Mouse (Mus musculus) intestine, postnatal 0 days (tissue): Measurements from ENCODE around the gene Specc1. TPM values are rescaled to one million over a fixed set of nuclear protein-coding genes. Genes with fewer than 3 reads are reported as not detected.

Source experiments
- ATAC-seq: fragments of 200-750 bp; cut with Nextera tagmentation; 2 replicates; pipeline ENCODE4 v1.8.0; 2017; ENCODE audit warnings: mild to moderate bottlenecking, moderate TSS enrichment, moderate library complexity
- H3K27ac ChIP-seq: fragments of 300-500 bp; sonication (generic); 2 replicates; pipeline ENCODE4 v1.5.1; 2014; ENCODE audit warnings: mild to moderate bottlenecking, low read depth, low read length, moderate library complexity
- H3K27me3 ChIP-seq: fragments of 300-500 bp; sonication (generic); replicated peaks from 2 replicates; pipeline ENCODE4 v1.6.1; 2014; ENCODE audit warnings: low read length, mixed read lengths; ENCODE audit not compliant: control insufficient read depth, insufficient read depth
- H3K36me3 ChIP-seq: fragments of 300-500 bp; sonication (generic); 2 replicates; pipeline ENCODE4 v1.6.1; 2014; ENCODE audit warnings: mild to moderate bottlenecking, moderate library complexity; ENCODE audit not compliant: control insufficient read depth, insufficient read depth
- H3K4me1 ChIP-seq: fragments of 300-500 bp; sonication (generic); replicated peaks from 2 replicates; pipeline ENCODE4 v1.6.1; 2014; ENCODE audit warnings: antibody characterized with exemption, low read length, mixed read lengths; ENCODE audit not compliant: control insufficient read depth, insufficient read depth
- H3K4me2 ChIP-seq: fragments of 300-500 bp; sonication (generic); replicated peaks from 2 replicates; pipeline ENCODE4 v1.6.1; 2014; ENCODE audit warnings: low read depth, mild to moderate bottlenecking, moderate library complexity
- H3K4me3 ChIP-seq: fragments of 300-500 bp; sonication (generic); 2 replicates; pipeline ENCODE4 v1.5.1; 2014; ENCODE audit warnings: low read depth, low read length
- H3K9ac ChIP-seq: fragments of 300-500 bp; sonication (generic); 2 replicates; pipeline ENCODE4 v1.6.1; 2014; ENCODE audit warnings: mild to moderate bottlenecking, low read depth, low read length
- H3K9me3 ChIP-seq: fragments of 300-500 bp; sonication (generic); 2 replicates; pipeline ENCODE4 v1.6.1; 2016; ENCODE audit warnings: mixed run types; ENCODE audit not compliant: control insufficient read depth
- CTCF ChIP-seq: sonication (generic); IDR thresholded peaks from 2 replicates; pipeline ENCODE4 v1.5.1; 2016; ENCODE audit warnings: low read depth, mild to moderate bottlenecking, control low read depth, antibody characterized with exemption, moderate library complexity
- WGBS: fragments of 180-500 bp; shearing (Covaris S2); extraction: QIAGEN DNeasy Blood & Tissue Kit; methylation state at CpG from one replicate; pipeline ENCODE4 v1.1.7; 2014; 5-methylcytosine and 5-hydroxymethylcytosine counted together
- polyA plus RNA-seq: library from polyadenylated mRNA; unstranded; fragments of >200 nt; fragmentation: Nextera tagmentation; extraction: Ambion mirVana; gene quantifications from 2 replicates; pipeline ENCODE4 v1.2.1, GENCODE M21; 2015

Specc1 gene
- polyA plus RNA-seq, 1 experiment from 2014 or later = 10.3 TPM

DNA sequence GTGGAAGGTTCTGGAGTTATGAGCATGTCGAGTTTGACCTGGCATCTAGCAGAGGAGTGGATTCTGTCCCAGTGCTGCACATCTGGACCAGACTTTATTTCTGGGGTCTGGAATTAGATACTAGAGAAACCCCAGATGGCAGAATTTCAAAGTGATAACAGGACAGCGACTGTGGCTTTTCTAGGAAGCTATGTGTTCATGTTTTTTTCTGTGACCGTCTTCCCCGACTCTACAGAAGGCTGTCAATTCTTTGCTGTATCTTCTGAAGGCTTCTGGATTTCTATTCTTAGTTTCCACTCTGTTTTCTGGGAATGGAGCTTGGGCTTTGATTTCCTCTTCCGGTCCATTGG is 49.3 kb downstream of the Specc1 start:
- no peak overlapping the region for H3K4me3 ChIP-seq
- H3K27me3 ChIP-seq = no peaks in the 10 kb centered on the region
- no peak overlapping the region; the same call in 1 of the 2 replicates for H3K9ac ChIP-seq
- 0 out of 2 replicates have a peak, but pooled peaks cover 2% of the 10 kb centered on the region for H3K4me1 ChIP-seq
- H3K4me2 ChIP-seq = 0 out of 2 replicates have a peak overlapping the region, but pooled peaks have one; percentile 30
- H3K27ac ChIP-seq = no peak overlapping the region
- no peak for ATAC-seq
- no peaks in the 10 kb centered on the region for H3K9me3 ChIP-seq
- no peak for TF ChIP-seq CTCF
- no peaks in the 10 kb centered on the region for H3K36me3 ChIP-seq
- WGBS = 65% methylated on average over 5 of the region's 5 CpGs

DNA sequence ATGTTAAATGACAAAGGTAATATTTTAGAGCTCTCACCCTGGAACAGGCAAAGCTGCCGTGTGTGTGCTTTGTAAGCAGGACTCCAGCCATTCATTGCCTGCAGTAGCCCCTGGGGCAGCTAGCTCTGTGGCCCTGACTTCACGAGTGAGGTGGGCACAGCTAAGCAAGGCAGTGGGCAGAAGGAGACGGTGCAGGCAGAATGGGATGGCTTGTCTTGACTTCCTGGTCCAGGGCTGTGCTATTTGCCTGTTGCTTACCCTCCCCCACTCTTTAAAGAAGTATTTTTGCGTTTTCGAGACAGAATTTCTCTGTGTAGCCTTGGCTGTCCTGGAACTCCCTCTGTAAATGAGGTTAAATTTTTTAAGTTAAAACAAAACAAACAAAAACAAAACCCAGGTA is 50.1 kb downstream of the Specc1 start:
- no peak for ATAC-seq
- no peak for TF ChIP-seq CTCF
- H3K27ac ChIP-seq = no peak overlapping the region
- 58% methylated on average over 5 of the region's 5 CpGs for WGBS
- no peaks in the 10 kb centered on the region for H3K27me3 ChIP-seq
- 0 out of 2 replicates have a peak overlapping the region, but pooled peaks have one; percentile 30 for H3K4me2 ChIP-seq
- no peak overlapping the region for H3K9ac ChIP-seq
- H3K9me3 ChIP-seq = no peaks in the 10 kb centered on the region
- H3K4me1 ChIP-seq = 0 out of 2 replicates have a peak, but pooled peaks cover 2% of the 10 kb centered on the region
- no peak overlapping the region for H3K4me3 ChIP-seq
- H3K36me3 ChIP-seq = no peaks in the 10 kb centered on the region

DNA sequence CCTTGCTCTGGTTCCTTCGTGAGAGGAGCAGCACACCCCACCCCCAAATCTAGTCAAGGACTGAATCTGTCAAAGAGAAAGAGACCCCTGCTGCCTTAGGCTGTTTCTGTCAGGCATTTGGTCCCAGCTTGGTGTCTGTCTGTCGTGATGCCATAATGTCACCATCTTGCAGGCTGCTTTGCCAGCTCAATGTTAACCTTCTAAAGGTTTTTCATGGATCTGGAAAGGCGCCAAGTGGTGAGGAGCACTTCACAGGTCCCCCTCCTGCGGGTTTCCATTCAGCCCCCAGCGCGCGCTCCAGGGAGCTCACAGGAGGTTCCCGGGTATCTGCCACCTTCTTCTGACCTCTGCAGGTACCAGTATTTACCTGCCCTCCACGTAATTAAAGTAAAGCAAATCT is 51.4 kb downstream of the Specc1 start:
- no peaks in the 10 kb centered on the region for H3K27me3 ChIP-seq
- 0 out of 2 replicates have a peak, but pooled peaks cover 2% of the 10 kb centered on the region for H3K4me1 ChIP-seq
- no peak overlapping the region for H3K27ac ChIP-seq
- TF ChIP-seq CTCF = no peak
- no peak overlapping the region for H3K9ac ChIP-seq
- no peak overlapping the region for H3K4me2 ChIP-seq
- no peaks in the 10 kb centered on the region for H3K36me3 ChIP-seq
- WGBS = 39% methylated on average over 9 of the region's 9 CpGs
- H3K9me3 ChIP-seq = no peaks in the 10 kb centered on the region
- no peak for ATAC-seq
- H3K4me3 ChIP-seq = no peak overlapping the region

DNA sequence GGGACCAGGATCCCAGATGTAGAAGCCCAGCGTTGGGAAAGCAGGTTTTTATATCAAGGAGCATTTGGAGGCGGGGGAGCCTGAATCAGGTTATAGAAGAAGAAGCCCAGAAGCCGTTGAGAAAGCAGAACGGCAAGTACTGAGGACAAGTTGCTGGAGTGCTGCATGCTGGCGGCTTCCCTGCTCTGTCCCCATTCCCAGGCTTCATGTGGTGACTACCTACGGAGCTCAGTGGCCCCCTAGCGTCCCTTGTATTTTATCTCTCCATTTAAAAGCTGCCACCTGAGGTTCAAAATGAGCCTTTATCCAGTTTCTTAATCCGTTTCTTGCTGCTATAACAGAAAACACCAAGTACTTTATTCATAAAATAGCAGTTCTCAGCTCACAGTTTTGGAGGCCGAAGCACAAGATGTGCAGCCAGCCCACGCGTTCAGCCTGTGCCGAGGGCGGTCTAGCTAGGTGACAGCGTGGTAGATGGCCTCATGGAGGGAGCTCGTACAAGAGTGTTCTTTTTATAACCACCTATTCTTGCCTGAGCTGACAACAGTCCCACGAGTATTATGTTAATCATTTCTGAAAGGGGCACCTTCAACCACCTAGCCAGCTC is 54.2 kb downstream of the Specc1 start:
- ATAC-seq = no peak
- no peaks in the 10 kb centered on the region for H3K27me3 ChIP-seq
- no peak overlapping the region for H3K27ac ChIP-seq
- H3K36me3 ChIP-seq = no peaks in the 10 kb centered on the region
- no peak overlapping the region for H3K9ac ChIP-seq
- no peak overlapping the region for H3K4me3 ChIP-seq
- H3K9me3 ChIP-seq = no peaks in the 10 kb centered on the region
- peak; percentile 36 for TF ChIP-seq CTCF
- WGBS = 62% methylated on average over 16 of the region's 16 CpGs
- H3K4me1 ChIP-seq = 0 out of 2 replicates have a peak, but pooled peaks cover 2% of the 10 kb centered on the region
- H3K4me2 ChIP-seq = no peak overlapping the region

DNA sequence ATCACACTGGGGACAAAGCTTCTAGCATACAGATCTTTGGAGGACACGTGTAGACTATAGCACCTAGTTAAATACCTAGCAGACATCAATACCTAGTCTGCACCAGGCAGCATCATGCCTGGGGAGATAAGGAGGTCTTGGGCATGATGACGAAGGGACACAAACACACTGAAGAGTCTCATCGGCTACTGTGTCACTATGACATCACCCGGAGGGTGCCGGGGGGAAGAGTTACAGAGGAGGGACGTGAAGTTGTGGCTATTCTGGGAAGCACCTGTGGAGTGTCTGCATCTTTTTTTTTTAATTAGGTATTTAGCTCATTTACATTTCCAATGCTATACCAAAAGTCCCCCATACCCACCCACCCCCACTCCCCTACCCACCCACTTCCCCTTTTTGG is 55.5 kb downstream of the Specc1 start:
- no peak overlapping the region for H3K27ac ChIP-seq
- no peak for ATAC-seq
- 89% methylated on average over 6 of the region's 6 CpGs for WGBS
- TF ChIP-seq CTCF = no peak
- H3K4me3 ChIP-seq = no peak overlapping the region
- no peak overlapping the region for H3K9ac ChIP-seq
- no peaks in the 10 kb centered on the region for H3K9me3 ChIP-seq
- H3K4me1 ChIP-seq = no peaks in the 10 kb centered on the region
- H3K4me2 ChIP-seq = no peak overlapping the region
- no peaks in the 10 kb centered on the region for H3K36me3 ChIP-seq
- no peaks in the 10 kb centered on the region for H3K27me3 ChIP-seq

DNA sequence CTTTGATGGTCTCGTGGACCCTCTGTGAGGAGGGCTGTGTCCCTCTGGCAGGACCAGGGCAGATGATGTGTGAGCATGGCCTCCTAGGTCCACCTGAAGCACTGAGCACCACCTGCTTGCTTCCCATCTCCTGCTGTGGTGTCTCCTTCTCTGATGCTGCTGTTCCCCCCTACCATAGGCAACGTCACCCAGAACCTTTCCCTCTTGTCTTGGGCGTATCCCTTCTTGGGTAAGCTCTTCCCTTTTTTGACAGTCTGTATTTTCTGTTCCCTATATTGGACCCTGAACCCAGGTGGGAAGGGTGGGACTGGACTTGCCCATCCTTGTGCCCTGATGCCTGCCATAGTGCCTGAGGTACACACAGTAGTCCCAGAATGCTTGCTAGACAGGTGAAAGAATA is 56.9 kb downstream of the Specc1 start:
- no peaks in the 10 kb centered on the region for H3K36me3 ChIP-seq
- TF ChIP-seq CTCF = no peak
- H3K27ac ChIP-seq = no peak overlapping the region
- no peak overlapping the region for H3K4me2 ChIP-seq
- H3K9ac ChIP-seq = no peak overlapping the region
- 71% methylated on average over 3 of the region's 3 CpGs for WGBS
- no peaks in the 10 kb centered on the region for H3K4me1 ChIP-seq
- no peaks in the 10 kb centered on the region for H3K9me3 ChIP-seq
- no peak for ATAC-seq
- H3K27me3 ChIP-seq = no peaks in the 10 kb centered on the region
- no peak overlapping the region for H3K4me3 ChIP-seq
